In the genomic region with DNA sequence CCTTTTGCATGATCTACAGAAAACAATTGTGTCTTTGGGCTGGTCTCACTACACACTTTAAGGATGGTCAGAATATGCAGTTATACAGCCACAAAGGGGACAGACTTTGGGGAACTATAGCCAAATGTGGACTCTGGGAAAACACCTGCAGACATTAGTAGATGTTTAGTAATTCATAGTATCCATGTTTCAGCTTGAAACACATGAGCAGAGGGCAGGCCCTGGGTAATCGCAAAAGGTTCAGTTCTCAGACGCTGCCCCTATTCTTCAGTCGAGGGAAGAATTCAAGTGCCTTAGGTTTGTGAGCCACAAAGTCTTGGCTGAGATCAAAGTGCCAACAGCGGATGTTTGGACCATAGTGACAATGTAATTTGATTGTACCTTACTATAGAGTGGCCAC, we compare ENCODE assay signal across 25 mouse cellular contexts. TPM values are rescaled to one million over a fixed set of nuclear protein-coding genes. Genes with fewer than 3 reads are reported as not detected.
"Had no signal": no experiment of that assay in that cellular context is flagged by ENCODE, and none has a peak within 500 bp of the region (broad histone marks: within the 10 kb centered on the region; RNA-seq: fewer than 3 reads in every experiment).

No protein-coding gene starts in this region.

- H3K4me3 ChIP-seq: liver, embryonic 13.5 days; liver, embryonic 15.5 days; midbrain, embryonic 10.5 days; midbrain, embryonic 12.5 days; neural tube, embryonic 12.5 days had no signal

- H3K4me1 ChIP-seq: liver, embryonic 13.5 days; liver, embryonic 15.5 days; midbrain, embryonic 10.5 days; midbrain, embryonic 12.5 days; neural tube, embryonic 12.5 days had no signal

- H3K4me2 ChIP-seq: liver, embryonic 13.5 days; liver, embryonic 15.5 days; lung, embryonic 14.5 days; midbrain, embryonic 12.5 days; neural tube, embryonic 12.5 days had no signal

- H3K27me3 ChIP-seq: liver, embryonic 13.5 days; liver, embryonic 15.5 days; midbrain, embryonic 12.5 days; neural tube, embryonic 12.5 days had no signal

- DNase-seq: liver, embryonic 13.5 days; lung, adult 18-20 months; lung, embryonic 14.5 days; lung, postnatal 10 days; lung, postnatal 4 days; midbrain, embryonic 14.5 days; right cerebral cortex, postnatal 14 days; spleen, adult 18-20 months; thymus, adult 2 months; thymus, postnatal 25 days; thymus, postnatal 4 days had no signal

- H3K36me3 ChIP-seq: liver, embryonic 15.5 days; midbrain, embryonic 10.5 days; midbrain, embryonic 12.5 days; neural tube, embryonic 12.5 days had no signal

- H3K27ac ChIP-seq: liver, embryonic 13.5 days; liver, embryonic 15.5 days; midbrain, embryonic 10.5 days; midbrain, embryonic 12.5 days; neural tube, embryonic 12.5 days had no signal

- H3K9ac ChIP-seq: liver, embryonic 13.5 days; liver, embryonic 15.5 days; lung, embryonic 14.5 days; midbrain, embryonic 12.5 days; neural tube, embryonic 12.5 days had no signal

- H3K9me3 ChIP-seq: liver, embryonic 13.5 days; liver, embryonic 15.5 days; midbrain, embryonic 10.5 days; midbrain, embryonic 12.5 days; neural tube, embryonic 12.5 days had no signal

RNA-seq across cellular contexts. Expression of gene Cyb5r2, which starts 13.4 kb away (rescaled TPM):
- total RNA-seq: megakaryocyte, adult 5-6 weeks; megakaryocyte-erythroid progenitor cell, adult 5-6 weeks; midbrain, postnatal 0 days; monocyte, adult 5-6 weeks; neutrophil, adult 5-6 weeks had no signal
- polyA plus RNA-seq: liver, embryonic 15.5 days; midbrain, embryonic 14.5 days had no signal

RNA-seq across cellular contexts. Expression of gene Ovch2, which starts 56.6 kb away (rescaled TPM):
- total RNA-seq: megakaryocyte, adult 5-6 weeks; megakaryocyte-erythroid progenitor cell, adult 5-6 weeks; midbrain, postnatal 0 days; monocyte, adult 5-6 weeks; neutrophil, adult 5-6 weeks had no signal
- polyA plus RNA-seq: liver, embryonic 13.5 days; liver, embryonic 15.5 days; lung, embryonic 14.5 days; lung, embryonic 16.5 days; midbrain, embryonic 10.5 days; midbrain, embryonic 12.5 days; midbrain, embryonic 14.5 days; midbrain, postnatal 0 days; neural tube, embryonic 12.5 days; neural tube, embryonic 14.5 days; stomach, embryonic 14.5 days; stomach, embryonic 16.5 days; testis, adult 2 months; thymus, adult 2 months had no signal
